Mouse (Mus musculus) myocyte (in vitro differentiated cells): ENCODE data around the gene Vgll4.

Experiments used
- E2F4 ChIP-seq: IDR thresholded peaks from one replicate; pipeline ENCODE4 v1.6.1; 2011; ENCODE audit warnings: mild to moderate bottlenecking, control low read depth, moderate library complexity; ENCODE audit not compliant: insufficient read depth
- POLR2A ChIP-seq: IDR thresholded peaks from one replicate; pipeline ENCODE4 v1.6.1; 2011; ENCODE audit warnings: low read depth, mild to moderate bottlenecking, control low read depth, moderate library complexity; ENCODE audit not compliant: insufficient read length
- USF1 ChIP-seq: IDR thresholded peaks from one replicate; pipeline ENCODE4 v1.6.1; 2011; ENCODE audit warnings: low read depth, mild to moderate bottlenecking, control low read depth, moderate library complexity

GRCm38 (mm10) chr6:114894548-114895106 is 75.2 kb downstream of the Vgll4 start:
- peak; percentile 12 for TF ChIP-seq POLR2A
- no peak for TF ChIP-seq E2F4
- no peak for TF ChIP-seq USF1
